Mouse (Mus musculus): ENCODE results near the gene Ppp1r13l. TPM values are rescaled to one million over a fixed set of nuclear protein-coding genes. Genes with fewer than 3 reads are reported as not detected.

The Ppp1r13l gene
- polyA plus RNA-seq, 1 experiment from 2014 or later: 4.7 TPM

DNA sequence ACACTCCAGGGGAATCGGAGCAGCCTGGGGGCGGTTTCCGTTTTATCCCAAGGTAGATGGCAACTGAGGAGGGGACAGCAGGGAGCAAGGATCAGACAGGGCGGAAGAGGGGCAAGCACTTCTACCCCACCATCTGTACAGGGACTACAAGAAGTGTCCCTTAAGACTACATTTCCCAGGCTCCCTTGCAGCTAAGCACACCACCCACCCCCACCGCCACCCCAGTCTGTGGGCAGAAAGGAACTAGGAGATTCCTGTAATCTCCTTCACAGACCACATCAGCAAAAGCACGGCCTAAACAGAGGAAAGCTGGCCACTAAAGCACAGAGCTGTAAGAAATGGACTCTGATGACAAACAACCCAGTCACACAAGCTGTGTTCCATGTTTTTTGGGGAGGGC, 66.8 kb downstream of the Ppp1r13l start:
- ATAC-seq (replicated peaks; ENCODE audit: insufficient number of reproducible peaks, low FRiP score, low TSS enrichment, low read depth): no peak
- no peak for DNase-seq (ENCODE audit: low spot score)
- no peak overlapping the region for H3K9ac ChIP-seq (replicated peaks; ENCODE audit: low read length)
- no peak overlapping the region for H3K27ac ChIP-seq (replicated peaks; ENCODE audit: low read depth, low read length)
- H3K4me2 ChIP-seq (ENCODE audit: low read depth, low read length): no peak overlapping the region
- WGBS: 73% methylated on average over 6 of the region's 6 CpGs
- H3K36me3 ChIP-seq (replicated peaks; ENCODE audit: control insufficient read depth, insufficient read depth, low read depth, low read length): peaks cover 26% of the 10 kb centered on the region
- H3K4me3 ChIP-seq (ENCODE audit: low read depth, low read length): no peak overlapping the region
- H3K9me3 ChIP-seq (replicated peaks; ENCODE audit: control insufficient read depth, low read length): no peaks in the 10 kb centered on the region
- no peaks in the 10 kb centered on the region for H3K4me1 ChIP-seq (ENCODE audit: control insufficient read depth, insufficient read depth, low read length)
- H3K27me3 ChIP-seq (ENCODE audit: control insufficient read depth, insufficient read depth, low read length): peaks cover 3% of the 10 kb centered on the region; the same call in 1 of the 2 replicates

DNA sequence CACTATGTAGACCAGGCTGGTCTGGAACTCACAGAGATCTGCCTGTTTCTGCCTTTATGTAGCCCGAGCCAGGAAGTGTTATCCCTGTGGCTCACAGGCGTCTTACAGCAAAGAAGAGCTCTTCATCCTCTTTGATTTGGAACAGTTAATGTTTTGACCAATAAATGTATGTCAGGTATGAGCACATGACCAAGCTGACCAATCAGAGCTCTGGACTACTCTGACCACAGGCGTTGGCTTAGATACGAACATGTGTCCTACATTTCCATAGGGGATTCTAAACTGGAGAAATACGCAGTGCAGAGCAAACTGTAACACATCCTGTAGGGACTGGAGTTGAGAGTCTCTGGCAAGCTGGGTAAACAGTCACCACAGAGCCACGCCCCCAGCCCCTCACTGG, 67.3 kb downstream of the Ppp1r13l start:
- Histone ChIP-seq H3K4me2 (ENCODE audit: low read depth, low read length) (no peak overlapping the region), H3K4me1 (ENCODE audit: control insufficient read depth, insufficient read depth, low read length) (no peaks in the 10 kb centered on the region), H3K9ac (replicated peaks; ENCODE audit: low read length) (no peak overlapping the region), H3K4me3 (ENCODE audit: low read depth, low read length) (no peak overlapping the region), H3K27me3 (ENCODE audit: control insufficient read depth, insufficient read depth, low read length) (no peaks in the 10 kb centered on the region; the same call in 1 of the 2 replicates), H3K36me3 (replicated peaks; ENCODE audit: control insufficient read depth, insufficient read depth, low read depth, low read length) (peaks cover 26% of the 10 kb centered on the region), H3K9me3 (replicated peaks; ENCODE audit: control insufficient read depth, low read length) (no peaks in the 10 kb centered on the region), H3K27ac (replicated peaks; ENCODE audit: low read depth, low read length) (no peak overlapping the region)
- ATAC-seq (replicated peaks; ENCODE audit: insufficient number of reproducible peaks, low FRiP score, low TSS enrichment, low read depth): no peak
- WGBS: 90% methylated on average over 6 of the region's 6 CpGs
- DNase-seq (ENCODE audit: low spot score): no peak

MicroRNA genes within 50 kb of the gene (microRNA counts, 519-probe panel; counts per million panel counts)
- microRNA mmu-miR-343: not detected

Small RNA genes lying within 50 kb of the gene (microRNA-seq; reads per million reads assigned to microRNA genes)
- gene Mir343 (ENCODE audit: borderline number of aligned reads): not detected

Other genes starting within 250 kb of the Ppp1r13l start
- 2.4 TPM in 2 replicates for gene Gm4969, start 241.4 kb upstream of the Ppp1r13l start, polyA plus RNA-seq (2014; fragmentation: Nextera tagmentation; extraction: Ambion mirVana)
- gene Fbxo46, start 239.9 kb upstream of the Ppp1r13l start, polyA plus RNA-seq (2014; fragmentation: Nextera tagmentation; extraction: Ambion mirVana): 7.4 and 7.7 TPM in 2 replicates
- gene Qpctl, start 210.5 kb upstream of the Ppp1r13l start, polyA plus RNA-seq (2014; fragmentation: Nextera tagmentation; extraction: Ambion mirVana): 9.4 and 9.7 TPM in 2 replicates
- gene Snrpd2, start 210.0 kb upstream of the Ppp1r13l start, polyA plus RNA-seq (2014; fragmentation: Nextera tagmentation; extraction: Ambion mirVana): 157 and 171 TPM in 2 replicates
- gene Gipr, start 193.6 kb upstream of the Ppp1r13l start, polyA plus RNA-seq (2014; fragmentation: Nextera tagmentation; extraction: Ambion mirVana): 0.15 and 0.77 TPM in 2 replicates
- 2.1 and 2.3 TPM in 2 replicates for gene Eml2, start 183.3 kb upstream of the Ppp1r13l start, polyA plus RNA-seq (2014; fragmentation: Nextera tagmentation; extraction: Ambion mirVana)
- 1.4 and 1.8 TPM in 2 replicates for gene Gpr4, start 147.2 kb upstream of the Ppp1r13l start, polyA plus RNA-seq (2014; fragmentation: Nextera tagmentation; extraction: Ambion mirVana)
- gene Opa3, start 131.4 kb upstream of the Ppp1r13l start, polyA plus RNA-seq (2014; fragmentation: Nextera tagmentation; extraction: Ambion mirVana): 39.5 and 45.5 TPM in 2 replicates
- 53.2 and 54.9 TPM in 2 replicates for gene Vasp, start 87.9 kb upstream of the Ppp1r13l start, polyA plus RNA-seq (2014; fragmentation: Nextera tagmentation; extraction: Ambion mirVana)
- gene Ppm1n, start 79.7 kb upstream of the Ppp1r13l start, polyA plus RNA-seq (2014; fragmentation: Nextera tagmentation; extraction: Ambion mirVana): not detected in 2 replicates
- gene Rtn2, start 77.1 kb upstream of the Ppp1r13l start, polyA plus RNA-seq (2014; fragmentation: Nextera tagmentation; extraction: Ambion mirVana): 15.8 and 17.5 TPM in 2 replicates
- gene Fosb, start 49.7 kb upstream of the Ppp1r13l start, polyA plus RNA-seq (2014; fragmentation: Nextera tagmentation; extraction: Ambion mirVana): not detected in 2 replicates
- 87.1 and 94.5 TPM in 2 replicates for gene Ercc1, start 15.0 kb upstream of the Ppp1r13l start, polyA plus RNA-seq (2014; fragmentation: Nextera tagmentation; extraction: Ambion mirVana)
- 20.1 and 21.5 TPM in 2 replicates for gene Cd3eap, start 266 bp upstream of the Ppp1r13l start, polyA plus RNA-seq (2014; fragmentation: Nextera tagmentation; extraction: Ambion mirVana)
- gene Ercc2, start 22.3 kb downstream of the Ppp1r13l start, polyA plus RNA-seq (2014; fragmentation: Nextera tagmentation; extraction: Ambion mirVana): 7.1 and 8.2 TPM in 2 replicates
- 3.9 and 5.6 TPM in 2 replicates for gene Klc3, start 44.4 kb downstream of the Ppp1r13l start, polyA plus RNA-seq (2014; fragmentation: Nextera tagmentation; extraction: Ambion mirVana)
- gene Ckm, start 45.0 kb downstream of the Ppp1r13l start, polyA plus RNA-seq (2014; fragmentation: Nextera tagmentation; extraction: Ambion mirVana): 0.17 TPM in 1 of 2 replicates, not detected in the other
- 7.9 and 8.6 TPM in 2 replicates for gene Mark4, start 99.1 kb downstream of the Ppp1r13l start, polyA plus RNA-seq (2014; fragmentation: Nextera tagmentation; extraction: Ambion mirVana)
- gene Exoc3l2, start 103.6 kb downstream of the Ppp1r13l start, polyA plus RNA-seq (2014; fragmentation: Nextera tagmentation; extraction: Ambion mirVana): 1.2 and 1.7 TPM in 2 replicates
- gene Bloc1s3, start 148.6 kb downstream of the Ppp1r13l start, polyA plus RNA-seq (2014; fragmentation: Nextera tagmentation; extraction: Ambion mirVana): 2.3 and 2.6 TPM in 2 replicates
- gene Trappc6a, start 148.6 kb downstream of the Ppp1r13l start, polyA plus RNA-seq (2014; fragmentation: Nextera tagmentation; extraction: Ambion mirVana): 51.7 and 58.2 TPM in 2 replicates
- gene Nkpd1, start 158.1 kb downstream of the Ppp1r13l start, polyA plus RNA-seq (2014; fragmentation: Nextera tagmentation; extraction: Ambion mirVana): 0.08 TPM in 1 of 2 replicates, not detected in the other
- 3.6 and 3.7 TPM in 2 replicates for gene Ppp1r37, start 203.3 kb downstream of the Ppp1r13l start, polyA plus RNA-seq (2014; fragmentation: Nextera tagmentation; extraction: Ambion mirVana)
- 0.22 and 0.31 TPM in 2 replicates for gene Zfp296, start 217.5 kb downstream of the Ppp1r13l start, polyA plus RNA-seq (2014; fragmentation: Nextera tagmentation; extraction: Ambion mirVana)
- gene Gemin7, start 217.8 kb downstream of the Ppp1r13l start, polyA plus RNA-seq (2014; fragmentation: Nextera tagmentation; extraction: Ambion mirVana): 158 and 167 TPM in 2 replicates
- gene Clasrp, start 244.7 kb downstream of the Ppp1r13l start, polyA plus RNA-seq (2014; fragmentation: Nextera tagmentation; extraction: Ambion mirVana): 36.0 and 37.4 TPM in 2 replicates

Data from embryonic facial prominence, embryonic 11.5 days (tissue).